Mouse (Mus musculus) CH12.LX (cell line): ENCODE results near the gene Txndc15. TPM values are rescaled to one million over a fixed set of nuclear protein-coding genes. Genes with fewer than 3 reads are reported as not detected.

Experiments
- DNase-seq: peaks from one replicate; pipeline ENCODE4 v3.0.0-alpha.2; 2013; ENCODE audit errors: extremely low read depth
- H3K27ac ChIP-seq: 2 replicates; pipeline ENCODE4 v1.5.1; 2012; ENCODE audit warnings: low read depth, mild to moderate bottlenecking, control low read depth, moderate library complexity; ENCODE audit not compliant: insufficient read depth
- H3K27me3 ChIP-seq: replicated peaks from 2 replicates; pipeline ENCODE3; 2012; ENCODE audit warnings: inconsistent platforms
- H3K36me3 ChIP-seq, 2 experiments: replicated peaks in 1 of 2; 2 replicates each; pipeline versions ENCODE3 to v1.6.1; 2012; ENCODE audit warnings: inconsistent platforms in 1 of 2, low read length in 1 of 2, mild to moderate bottlenecking in 1 of 2, mixed read lengths in 1 of 2, moderate library complexity in 1 of 2; ENCODE audit not compliant: control insufficient read depth in 1 of 2, insufficient read depth in 1 of 2
- H3K4me1 ChIP-seq, 2 experiments: 2 replicates each; pipeline ENCODE4 v1.6.1; 2012; ENCODE audit warnings: inconsistent platforms in 1 of 2, moderate library complexity in 1 of 2; ENCODE audit not compliant: insufficient read depth in 2 of 2, control insufficient read depth in 1 of 2
- H3K4me2 ChIP-seq: 2 replicates; pipeline ENCODE4 v1.6.1; 2012; ENCODE audit warnings: low read depth, mild to moderate bottlenecking, control low read depth; ENCODE audit not compliant: poor library complexity, insufficient read depth, severe bottlenecking
- H3K4me3 ChIP-seq, 3 experiments: fragments of 150-350 bp in 1 of 3; sonication (generic) in 1 of 3; replicated peaks in 1 of 3; 2 replicates each; pipeline versions ENCODE3 to v1.5.1; 2011 to 2012; ENCODE audit warnings: low read depth in 2 of 3, low read length in 2 of 3, mild to moderate bottlenecking in 2 of 3, moderate library complexity in 2 of 3, control low read depth in 1 of 3, improper control_type of control experiment in 1 of 3, inconsistent platforms in 1 of 3, mixed read lengths in 1 of 3; ENCODE audit not compliant: poor library complexity in 1 of 3
- H3K79me2 ChIP-seq: replicated peaks from 2 replicates; pipeline ENCODE4 v1.6.1; 2012; ENCODE audit warnings: mild to moderate bottlenecking, moderate library complexity; ENCODE audit not compliant: control insufficient read depth, poor library complexity, insufficient read depth, severe bottlenecking; ENCODE audit errors: extremely low read depth
- H3K9ac ChIP-seq: 2 replicates; pipeline ENCODE4 v1.6.1; 2012; ENCODE audit warnings: low read depth, mild to moderate bottlenecking, control low read depth, moderate library complexity; ENCODE audit not compliant: insufficient read depth
- H3K9me3 ChIP-seq: replicated peaks from 2 replicates; pipeline ENCODE3; 2012; ENCODE audit warnings: low read length, inconsistent platforms, mixed read lengths
- BHLHE40 ChIP-seq: IDR thresholded peaks from 2 replicates; pipeline ENCODE4 v1.6.1; 2011; ENCODE audit warnings: mild to moderate bottlenecking, low read depth, low read length, improper control_type of control experiment
- CHD1 ChIP-seq: IDR thresholded peaks from 2 replicates; pipeline ENCODE4 v1.6.1; 2012; ENCODE audit warnings: low read depth, low read length, improper control_type of control experiment, inconsistent platforms
- CHD2 ChIP-seq: IDR thresholded peaks from 2 replicates; pipeline ENCODE4 v1.6.1; 2011; ENCODE audit warnings: low read length, improper control_type of control experiment
- CTCF ChIP-seq, 2 experiments: IDR thresholded peaks in 1 of 2; conservative IDR thresholded peaks in 1 of 2; 2 replicates each; pipeline ENCODE4 v1.5.1; 2011 to 2012; ENCODE audit warnings: low read depth in 2 of 2, low read length in 2 of 2, improper control_type of control experiment in 1 of 2, inconsistent platforms in 1 of 2, mild to moderate bottlenecking in 1 of 2, moderate library complexity in 1 of 2
- ETS1 ChIP-seq: conservative IDR thresholded peaks from 2 replicates; pipeline ENCODE4 v1.6.1; 2012; ENCODE audit warnings: low read depth, mild to moderate bottlenecking, inconsistent platforms, low read length, improper control_type of control experiment, moderate library complexity
- GABPA ChIP-seq: IDR thresholded peaks from 2 replicates; pipeline ENCODE4 v1.6.1; 2012; ENCODE audit warnings: low read depth, low read length, improper control_type of control experiment, inconsistent platforms; ENCODE audit not compliant: insufficient replicate concordance
- IRF4 ChIP-seq: IDR thresholded peaks from 2 replicates; pipeline ENCODE4 v1.6.1; 2014; ENCODE audit warnings: low read depth, mild to moderate bottlenecking, inconsistent platforms, low read length, improper control_type of control experiment
- JUN ChIP-seq: IDR thresholded peaks from 2 replicates; pipeline ENCODE4 v1.6.1; 2011; ENCODE audit warnings: low read depth, mild to moderate bottlenecking, low read length, improper control_type of control experiment, moderate library complexity; ENCODE audit not compliant: insufficient read depth
- MAZ ChIP-seq: IDR thresholded peaks from 2 replicates; pipeline ENCODE4 v1.6.1; 2012; ENCODE audit warnings: low read depth, mild to moderate bottlenecking, inconsistent platforms, low read length, improper control_type of control experiment, moderate library complexity
- MEF2A ChIP-seq: IDR thresholded peaks from 2 replicates; pipeline ENCODE4 v1.6.1; 2014; ENCODE audit warnings: low read depth, mild to moderate bottlenecking, inconsistent platforms, low read length, improper control_type of control experiment, borderline replicate concordance
- MXI1 ChIP-seq: IDR thresholded peaks from 2 replicates; pipeline ENCODE4 v1.6.1; 2011; ENCODE audit warnings: mild to moderate bottlenecking, low read depth, low read length, improper control_type of control experiment
- MYC ChIP-seq: IDR thresholded peaks from 2 replicates; pipeline ENCODE4 v1.6.1; 2011; ENCODE audit warnings: low read depth, mild to moderate bottlenecking, improper control_type of control experiment, low read length
- NELFE ChIP-seq: IDR thresholded peaks from 2 replicates; pipeline ENCODE4 v1.6.1; 2011; ENCODE audit warnings: low read depth, low read length, improper control_type of control experiment
- PAX5 ChIP-seq: IDR thresholded peaks from 2 replicates; pipeline ENCODE4 v1.6.1; 2012; ENCODE audit warnings: low read length, inconsistent platforms, mixed read lengths
- POLR2A ChIP-seq: IDR thresholded peaks from 2 replicates; pipeline ENCODE4 v1.6.1; 2011; ENCODE audit warnings: low read depth, mild to moderate bottlenecking, improper control_type of control experiment, low read length
- POLR2AphosphoS2 ChIP-seq: IDR thresholded peaks from 2 replicates; pipeline ENCODE4 v1.6.1; 2011; ENCODE audit warnings: low read depth, low read length, improper control_type of control experiment
- TBP ChIP-seq: conservative IDR thresholded peaks from 2 replicates; pipeline ENCODE4 v1.6.1; 2011; ENCODE audit warnings: low read depth, low read length, improper control_type of control experiment
- TCF12 ChIP-seq: IDR thresholded peaks from 2 replicates; pipeline ENCODE4 v1.6.1; 2014; ENCODE audit warnings: low read depth, mild to moderate bottlenecking, inconsistent platforms, low read length, improper control_type of control experiment
- UBTF ChIP-seq: IDR thresholded peaks from 2 replicates; pipeline ENCODE4 v1.6.1; 2012; ENCODE audit warnings: low read depth, mild to moderate bottlenecking, inconsistent platforms, low read length, improper control_type of control experiment, moderate library complexity
- USF2 ChIP-seq: conservative IDR thresholded peaks from 2 replicates; pipeline ENCODE4 v1.6.1; 2011; ENCODE audit warnings: low read depth, low read length, improper control_type of control experiment
- ZC3H11A ChIP-seq: IDR thresholded peaks from 2 replicates; pipeline ENCODE4 v1.6.1; 2012; ENCODE audit warnings: low read depth, mild to moderate bottlenecking, inconsistent platforms, low read length, improper control_type of control experiment
- dilution Hi-C: fragments of 300-500 bp; cut with MboI; formaldehyde crosslinking; loops from 2 replicates; pipeline ENCODE4 v1.14.3; 2020; ENCODE audit warnings: low sequenced_read_pairs; ENCODE audit not compliant: extremely low pct_unique_long_range_greater_than_20kb, extremely low pct_ligation_motif_present
- in situ Hi-C: fragments of 300-500 bp; cut with MboI; formaldehyde crosslinking; loops from 3 replicates; pipeline ENCODE4 v1.14.3; 2019; ENCODE audit warnings: low sequenced_read_pairs, low pct_ligation_motif_present, low pct_unique_long_range_greater_than_20kb, mixed read lengths
- polyA plus RNA-seq: library from polyadenylated mRNA; unstranded; fragments of >175 nt; gene quantifications from 2 replicates; pipeline ENCODE4 v1.2.1, GENCODE M21; 2012; ENCODE audit warnings: low read depth; ENCODE audit not compliant: insufficient read length
- total RNA-seq, 2 experiments: library from RNA; depleted of rRNA; stranded (reverse); fragments of 300-350 nt in 1 of 2; fragments of >200 nt in 1 of 2; gene quantifications; 2 replicates each; pipeline ENCODE4 v1.2.3; 2012 to 2014

The Txndc15 gene
- total and polyA plus RNA-seq, 3 experiments, result 34.6 to 48.7 (median 37.4) TPM

- no peak for TF ChIP-seq JUN
- TF ChIP-seq TCF12, result no peak
- TF ChIP-seq MEF2A, result no peak
- no peak for TF ChIP-seq CTCF (conservative IDR thresholded peaks at IDR 0.05 in 1 of 2, IDR thresholded peaks at IDR 0.05 in 1 of 2; ENCODE audit: low read depth in 2 of 2, low read length in 2 of 2)
- no peak for TF ChIP-seq POLR2AphosphoS2
- no peak for TF ChIP-seq NELFE
- no peak for TF ChIP-seq PAX5
- TF ChIP-seq CHD2, result no peak
- no peak for TF ChIP-seq USF2
- TF ChIP-seq CHD1, result 0 out of 2 replicates have a peak, but pooled peaks have one; percentile 15
- no peak for TF ChIP-seq MYC
- no peak for TF ChIP-seq ZC3H11A
- no peak for TF ChIP-seq IRF4
- TF ChIP-seq BHLHE40, result no peak
- TF ChIP-seq UBTF, result no peak
- no peak for TF ChIP-seq MAZ
- no peak for TF ChIP-seq POLR2A
Measured at GRCm38 (mm10) chr13:55715167-55715512, 690 bp downstream of the Txndc15 start (continued).

DNA sequence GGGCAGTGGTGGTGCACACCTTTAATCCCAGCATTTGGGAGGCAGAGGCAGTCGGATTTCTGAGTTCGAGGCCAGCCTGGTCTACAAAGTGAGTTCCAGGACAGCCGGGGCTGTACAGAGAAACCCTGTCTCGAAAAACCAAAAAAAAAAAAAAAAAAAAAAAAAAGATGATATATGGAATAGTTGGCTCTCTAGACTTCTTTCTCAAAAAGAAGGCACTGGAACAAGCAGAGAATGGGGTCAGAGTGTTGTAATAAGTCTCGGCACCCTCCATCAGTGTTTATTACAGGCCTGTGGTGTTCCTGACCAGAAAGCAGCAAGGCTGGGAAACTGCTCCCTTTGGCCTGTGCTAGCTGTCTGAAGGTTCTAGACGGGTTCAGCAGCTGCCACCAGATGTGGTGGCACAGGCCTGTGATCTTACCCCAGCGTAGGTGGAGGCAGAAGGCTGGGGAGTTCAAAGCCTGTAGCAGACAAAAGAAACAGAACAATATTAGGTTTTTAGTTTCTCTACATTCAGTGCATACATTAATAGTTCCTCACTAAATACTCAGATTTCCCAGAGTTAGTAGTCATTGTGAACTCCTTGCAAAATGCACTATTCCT, 1.6 kb downstream of the Txndc15 start:
- Histone ChIP-seq H3K4me3 (peak overlapping the region in 1 of 3 experiments; percentile 96), H3K4me1 (peaks cover 0 to 21% of the 10 kb centered on the region in 2 experiments; a peak in 2 of 4 replicates), H3K27ac (no peak overlapping the region), H3K79me2 (no peaks in the 10 kb centered on the region; the same call in 1 of the 2 replicates)
- in situ Hi-C loops, result no loop called here
- TF ChIP-seq ETS1 (no peak), GABPA (no peak), CHD2 (no peak), IRF4 (no peak), ZC3H11A (no peak), MXI1 (no peak), TBP (no peak), CHD1 (no peak)
- TF ChIP-seq, all 38 proteins: peak for 0
- peaks cover 15 to 38% of the 10 kb centered on the region in 2 experiments for H3K36me3 ChIP-seq
- no peaks in the 10 kb centered on the region for H3K27me3 ChIP-seq
- no peak for DNase-seq
- H3K9me3 ChIP-seq, result no peaks in the 10 kb centered on the region
- H3K4me2 ChIP-seq, result peak overlapping the region; percentile 62; the same call in 1 of the 2 replicates
- dilution Hi-C loops, result no loop called here
- peak overlapping the region; percentile 70; the same call in 1 of the 2 replicates for H3K9ac ChIP-seq
